Mouse (Mus musculus) gastrocnemius, adult 18-20 months (tissue): ENCODE results near the gene Clec3b. TPM values are rescaled to one million over a fixed set of nuclear protein-coding genes. Genes with fewer than 3 reads are reported as not detected.
A peak's percentile ranks its signal among the peaks of the same experiment; 100 is the strongest.

ENCODE experiments used
- DNase-seq: peaks from one replicate; pipeline ENCODE4 v3.0.0; 2021; ENCODE audit warnings: low spot score
- long read RNA-seq, 2 experiments: library from polyadenylated mRNA; stranded (forward); transcript quantifications; one replicate each; pipeline ENCODE4 v2.0.0; 2021
- total RNA-seq, 2 experiments: library from RNA; stranded (reverse); gene quantifications; 2 replicates each; pipeline ENCODE4 v1.2.3; 2021

Gene Clec3b
- total RNA-seq, result 10 to 100 TPM; 39.9 to 42.7 TPM
- long read RNA-seq, experiment 1, transcript Clec3b-201 (3 exons, 992 nt), result major isoform, 7 of 12 reads
- long read RNA-seq, experiment 1, partial matches to known transcripts, result 1 of 12 reads
- long read RNA-seq, experiment 1, other reads (novel, unspliced or antisense), result 4 of 12 reads
- long read RNA-seq, experiment 2, transcript Clec3b-201 (3 exons, 992 nt), result major isoform, 5 of 14 reads
- long read RNA-seq, experiment 2, partial matches to known transcripts, result 0 of 14 reads
- long read RNA-seq, experiment 2, other reads (novel, unspliced or antisense), result 9 of 14 reads

- DNase-seq, result peak; percentile 71
These were observed at the start of gene Clec3b for GRCm38 (mm10) chr9:123150241-123151020. Gene Clec3b (plus strand): TSS chr9:123150946.

GRCm38 (mm10) chr9:123103425-123103824, 47.3 kb upstream of the Clec3b start:
- DNase-seq, result no peak

- DNase-seq, result no peak
These were observed 46.4 kb upstream of the Clec3b start for GRCm38 (mm10) chr9:123104362-123104761.

DNA sequence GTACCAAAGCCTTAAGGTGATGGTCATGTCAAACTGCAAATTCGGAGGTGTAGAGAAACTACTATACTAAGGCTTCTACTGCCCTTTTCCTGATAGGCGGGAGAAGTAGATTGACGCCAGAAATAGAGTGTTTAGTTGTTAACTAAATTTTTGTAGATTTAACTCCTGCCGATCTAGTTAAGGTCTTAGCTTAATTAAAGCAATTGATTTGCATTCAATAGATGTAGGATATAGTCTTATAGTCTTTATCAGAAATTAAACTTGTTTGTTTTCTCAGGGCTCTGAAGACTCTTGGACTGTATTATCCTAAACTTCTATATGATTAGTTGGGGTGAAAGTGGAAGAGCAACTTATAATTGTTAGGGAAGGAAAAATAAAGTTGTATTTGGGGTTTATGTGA, 43.6 kb upstream of the Clec3b start:
- DNase-seq, result no peak

GRCm38 (mm10) chr9:123109188-123109587, 41.6 kb upstream of the Clec3b start:
- DNase-seq, result no peak

GRCm38 (mm10) chr9:123111751-123112221, 39.0 kb upstream of the Clec3b start:
- DNase-seq, result no peak

DNA sequence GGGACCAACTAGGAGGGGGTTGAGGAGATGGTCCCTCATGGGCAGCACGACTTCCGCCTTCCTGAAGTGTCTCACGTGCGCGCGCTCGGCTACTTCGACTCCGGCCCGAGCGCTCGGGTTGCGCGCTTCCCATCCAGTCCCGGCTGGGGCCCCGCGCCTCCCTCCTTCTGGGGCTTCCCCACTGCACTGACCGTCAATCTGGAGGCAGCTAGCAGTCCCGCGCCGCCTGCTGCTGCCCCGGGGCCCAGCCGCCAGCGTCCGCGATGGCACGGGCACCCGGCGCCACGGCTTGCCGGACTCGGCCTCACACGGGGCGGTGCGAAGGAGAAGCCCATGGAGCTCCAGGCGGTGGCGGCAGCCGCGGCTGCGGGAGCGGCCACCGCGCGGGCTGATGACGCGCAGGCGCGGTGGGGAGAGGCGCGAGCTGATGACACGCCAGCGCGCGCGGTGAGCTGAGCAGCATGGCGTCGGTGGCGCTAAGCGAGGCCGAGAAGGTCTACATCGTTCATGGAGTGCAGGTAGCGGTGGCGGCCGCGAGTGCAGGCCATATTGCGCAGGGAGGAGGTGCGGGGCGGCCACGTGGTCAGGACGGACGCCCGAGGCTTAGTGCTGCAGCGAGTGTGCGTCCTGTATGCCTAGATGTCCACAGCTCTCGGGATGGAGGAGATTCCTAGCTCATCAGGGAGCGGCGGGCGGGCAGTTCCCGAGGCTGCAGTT, 37.8 kb upstream of the Clec3b start, which contains the start of the genes Zdhhc3 and Exosc7:
TSS of gene Zdhhc3 (minus strand) at position 401 of the 717 bp plus-strand sequence.
TSS of gene Exosc7 (plus strand) at position 411 of the 717 bp plus-strand sequence.
- DNase-seq, result peak; percentile 79

DNA sequence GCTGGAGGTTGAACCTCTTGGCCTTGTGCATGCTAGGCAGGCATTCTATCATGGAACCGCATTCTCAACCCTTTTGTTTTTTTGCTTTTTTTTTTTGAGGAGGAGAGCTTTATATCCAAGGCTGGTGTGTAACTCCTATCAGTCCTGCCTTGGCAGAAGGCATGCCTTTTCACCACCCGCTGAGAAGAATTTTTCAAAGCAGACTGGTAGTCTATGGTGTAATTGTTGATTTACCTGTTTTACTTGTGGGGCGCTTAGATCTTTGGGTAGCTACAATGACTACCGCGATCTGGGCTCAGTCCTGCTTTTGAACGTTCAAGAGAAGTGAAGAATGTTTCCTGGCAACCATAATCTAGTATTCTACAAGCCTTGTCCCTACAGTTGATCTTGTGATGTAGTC, 36.8 kb upstream of the Clec3b start:
- no peak for DNase-seq

GRCm38 (mm10) chr9:123115566-123115965, 35.2 kb upstream of the Clec3b start:
- no peak for DNase-seq

- no peak for DNase-seq
These were observed 27.7 kb upstream of the Clec3b start for GRCm38 (mm10) chr9:123123017-123123416.

DNA sequence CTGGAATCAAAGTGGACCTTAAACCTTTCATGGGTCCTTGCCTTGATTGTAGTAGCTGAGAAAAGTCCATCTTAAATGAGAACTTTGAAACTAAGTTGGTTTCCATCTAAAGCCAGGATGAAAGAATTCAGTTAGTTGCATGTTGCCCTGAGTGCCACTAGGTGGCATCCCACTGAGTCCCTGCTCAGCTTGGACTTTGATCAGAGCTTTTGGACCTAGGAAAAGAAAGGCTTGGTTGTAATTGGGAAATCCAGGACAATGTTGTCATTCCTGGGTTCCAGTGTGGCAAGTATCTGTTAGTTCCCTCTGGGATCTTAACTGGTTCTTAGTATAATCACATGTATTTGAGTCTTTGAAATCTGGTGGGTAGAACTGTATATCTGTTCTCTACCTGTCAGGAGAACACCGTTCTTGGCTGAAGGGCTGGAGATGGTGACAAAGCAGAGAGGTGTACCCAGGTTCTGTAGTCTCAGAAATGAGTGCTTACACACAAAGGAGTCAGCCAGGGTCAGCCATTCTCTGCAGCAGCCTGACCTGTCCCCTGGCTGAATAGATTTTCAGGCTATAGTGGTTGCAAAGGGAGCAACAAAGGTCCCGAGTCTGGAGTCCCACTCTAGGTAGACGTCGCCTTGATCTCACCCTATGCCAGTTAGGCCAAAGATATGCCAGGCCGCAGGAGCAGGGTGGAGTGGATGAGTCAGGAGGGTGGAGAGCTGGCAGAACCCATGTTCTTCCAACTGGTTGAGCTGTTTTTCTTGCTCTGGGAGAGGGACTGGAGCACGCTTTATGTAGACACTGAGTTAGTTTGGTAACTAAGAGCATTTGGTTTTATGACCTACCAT, 27.0 kb upstream of the Clec3b start:
- DNase-seq, result peak; percentile 45

GRCm38 (mm10) chr9:123124413-123124981, 26.2 kb upstream of the Clec3b start:
- no peak for DNase-seq

DNA sequence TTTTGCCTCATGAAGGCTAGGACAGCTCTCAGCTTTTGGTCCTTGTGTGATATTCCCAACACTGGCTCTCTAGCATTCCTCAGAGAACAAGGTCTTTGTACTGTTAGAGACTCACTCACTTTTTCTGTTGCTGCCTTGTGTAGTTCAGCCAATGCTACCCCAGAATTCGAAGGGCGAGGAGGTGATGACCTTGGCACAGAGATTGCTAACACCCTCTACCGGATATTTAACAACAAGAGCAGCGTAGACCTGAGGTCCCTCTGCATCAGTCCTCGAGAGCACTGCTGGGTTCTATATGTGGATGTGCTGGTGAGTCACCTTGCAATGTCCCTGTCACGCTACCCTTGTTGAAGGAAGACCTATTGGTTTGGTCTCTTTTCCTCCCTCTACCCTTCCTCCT, 23.1 kb upstream of the Clec3b start:
- no peak for DNase-seq

DNA sequence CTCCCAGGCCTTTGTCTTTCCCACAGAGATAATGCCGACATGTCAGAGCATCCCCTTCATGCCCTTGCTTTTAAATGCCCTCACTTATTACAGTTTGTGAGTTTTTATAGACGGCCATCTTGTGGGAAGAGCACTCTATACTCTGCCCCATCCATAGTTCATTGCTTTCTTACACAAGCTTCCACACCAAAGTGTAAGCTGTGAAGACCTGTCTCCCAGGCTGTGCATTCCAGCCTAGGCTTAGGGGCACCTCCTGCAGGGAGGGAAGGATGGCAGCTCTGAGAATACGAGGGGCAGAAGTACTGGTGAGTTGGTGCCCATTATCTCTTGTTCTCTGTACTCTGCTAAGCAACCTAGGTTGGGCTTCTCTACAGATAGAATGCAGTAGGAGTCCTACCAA, 17.8 kb upstream of the Clec3b start:
- no peak for DNase-seq

- DNase-seq, result peak; percentile 63
These were observed 13.6 kb upstream of the Clec3b start for GRCm38 (mm10) chr9:123136953-123137682.

- DNase-seq, result peak; percentile 79
These were observed 11.8 kb upstream of the Clec3b start for GRCm38 (mm10) chr9:123138891-123139474.

- DNase-seq, result no peak
These were observed 10.7 kb upstream of the Clec3b start for GRCm38 (mm10) chr9:123139887-123140614.

- peak; percentile 72 for DNase-seq
These were observed 2.3 kb upstream of the Clec3b start for GRCm38 (mm10) chr9:123148430-123148829.

DNA sequence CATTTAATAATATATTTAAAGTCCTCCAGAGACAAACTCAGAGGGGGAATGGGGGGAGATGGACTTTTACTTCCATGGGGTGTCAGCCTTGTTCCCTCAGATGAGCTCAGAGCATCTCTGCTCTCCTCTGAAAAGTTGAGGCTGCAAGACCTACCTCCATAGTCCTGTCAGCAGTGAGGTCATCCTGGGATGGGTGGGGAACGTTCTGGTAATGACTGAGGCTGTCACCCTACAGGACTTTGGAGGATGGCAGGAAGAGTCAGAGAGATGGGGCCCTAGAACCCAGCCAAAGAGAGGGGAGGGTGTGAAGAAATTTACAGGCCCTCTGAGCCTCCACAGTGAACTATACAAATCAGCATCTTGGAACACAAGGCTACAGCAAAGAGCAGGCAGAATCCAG, 815 bp downstream of the Clec3b start:
- peak; percentile 64 for DNase-seq
